Mouse (Mus musculus): ENCODE data around the gene Ephb2.

- TF ChIP-seq CTCF (IDR thresholded peaks at IDR 0.05; ENCODE audit: extremely low read depth, insufficient read length, insufficient replicate concordance, low read depth, low read length), result no peak
- no peak for TF ChIP-seq POLR2A (IDR thresholded peaks at IDR 0.05; ENCODE audit: low read depth, low read length)
These were observed 213.8 kb downstream of the Ephb2 start for GRCm38 (mm10) chr4:136621956-136622355.

All from small intestine, adult 2 months (tissue).